Mouse (Mus musculus) cerebellum, adult 2 months (tissue): ENCODE data around the gene Myo1c. TPM values are rescaled to one million over a fixed set of nuclear protein-coding genes. Genes with fewer than 3 reads are reported as not detected.
A peak's percentile ranks its signal among the peaks of the same experiment; 100 is the strongest.

Experiments used
- DNase-seq, 2 experiments: peaks; one replicate each; pipeline ENCODE4 v3.0.0; 2021
- H3K27ac ChIP-seq: fragments of 200-500 bp; 2 replicates; pipeline ENCODE4 v1.5.1; 2012; ENCODE audit warnings: low read length, control low read depth, inconsistent platforms; ENCODE audit not compliant: insufficient read depth
- H3K27me3 ChIP-seq: fragments of 200-500 bp; 2 replicates; pipeline ENCODE4 v1.6.1; 2012; ENCODE audit warnings: inconsistent platforms, mild to moderate bottlenecking, low read length, moderate library complexity; ENCODE audit not compliant: control insufficient read depth, insufficient read depth
- H3K4me1 ChIP-seq: fragments of 200-500 bp; 2 replicates; pipeline ENCODE4 v1.6.1; 2011; ENCODE audit warnings: low read length; ENCODE audit not compliant: control insufficient read depth, insufficient read depth
- H3K4me3 ChIP-seq: fragments of 200-500 bp; replicated peaks from 2 replicates; pipeline ENCODE3; 2011; ENCODE audit warnings: mild to moderate bottlenecking, low read depth, low read length, control low read depth; ENCODE audit not compliant: insufficient read depth
- CTCF ChIP-seq: fragments of 200-500 bp; IDR thresholded peaks from 2 replicates; pipeline ENCODE4 v1.5.1; 2011; ENCODE audit warnings: low read depth, mild to moderate bottlenecking, control low read depth, low read length, moderate library complexity, borderline replicate concordance; ENCODE audit not compliant: insufficient read depth
- POLR2A ChIP-seq: fragments of 200-500 bp; IDR thresholded peaks from 2 replicates; pipeline ENCODE4 v1.6.1; 2011; ENCODE audit warnings: low read length, control low read depth, borderline replicate concordance; ENCODE audit not compliant: insufficient read depth
- WGBS: fragments of 180-500 bp; shearing (Covaris S2); methylation state at CpG from one replicate; pipeline ENCODE4 v1.1.7; 2018; 5-methylcytosine and 5-hydroxymethylcytosine counted together
- polyA plus RNA-seq: library from polyadenylated mRNA; depleted of rRNA; stranded (reverse); fragments of >200 nt; gene quantifications from 2 replicates; pipeline ENCODE4 v1.2.3, GENCODE M21; 2012

The Myo1c gene
- polyA plus RNA-seq, 1 experiment: 26.9 TPM

DNA sequence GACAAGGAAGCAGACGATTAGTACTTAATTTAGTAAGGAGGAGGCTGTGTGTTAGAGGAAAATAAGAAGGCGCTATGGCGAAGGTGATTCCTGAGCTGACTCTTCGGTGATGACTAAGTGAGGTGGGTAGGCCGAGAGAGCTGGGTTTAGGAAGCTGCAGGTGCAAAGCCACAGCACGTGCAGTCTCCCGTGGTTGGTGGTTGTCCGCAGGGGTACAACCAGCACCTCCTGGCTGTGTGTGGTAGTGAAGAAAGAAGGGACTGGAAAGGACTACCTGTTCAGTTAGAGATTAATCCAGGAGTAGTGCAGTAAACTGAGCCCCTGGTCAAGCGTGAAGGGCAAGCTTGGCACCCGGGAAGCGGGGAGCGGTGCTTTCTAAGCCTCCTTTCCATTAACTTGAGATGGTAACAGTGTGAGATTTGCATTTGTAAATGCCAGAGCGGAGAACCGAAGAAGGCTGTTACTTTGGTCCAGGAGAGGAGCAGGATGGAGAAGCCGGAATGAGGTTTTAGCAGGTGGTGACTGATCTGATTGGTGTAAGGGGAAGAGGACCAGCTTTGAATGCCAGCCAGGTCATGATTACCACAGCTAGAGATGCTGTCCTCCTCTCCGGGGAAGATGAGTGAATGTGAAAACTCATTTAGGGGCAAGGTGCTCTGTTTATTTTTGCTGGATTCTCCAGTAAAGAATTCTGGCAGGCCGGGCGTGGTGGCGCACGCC lies 2.1 kb downstream of the Myo1c start:
- Histone ChIP-seq H3K4me1 (peaks cover 32% of the 10 kb centered on the region), H3K27me3 (no peaks in the 10 kb centered on the region), H3K4me3 (peak overlapping the region; percentile 99), H3K27ac (peak overlapping the region; percentile 98)
- peak in 1 of 2 experiments; percentile 51 for DNase-seq
- TF ChIP-seq POLR2A (no peak), CTCF (no peak)
- 24% methylated on average over 20 of the region's 20 CpGs for WGBS

DNA sequence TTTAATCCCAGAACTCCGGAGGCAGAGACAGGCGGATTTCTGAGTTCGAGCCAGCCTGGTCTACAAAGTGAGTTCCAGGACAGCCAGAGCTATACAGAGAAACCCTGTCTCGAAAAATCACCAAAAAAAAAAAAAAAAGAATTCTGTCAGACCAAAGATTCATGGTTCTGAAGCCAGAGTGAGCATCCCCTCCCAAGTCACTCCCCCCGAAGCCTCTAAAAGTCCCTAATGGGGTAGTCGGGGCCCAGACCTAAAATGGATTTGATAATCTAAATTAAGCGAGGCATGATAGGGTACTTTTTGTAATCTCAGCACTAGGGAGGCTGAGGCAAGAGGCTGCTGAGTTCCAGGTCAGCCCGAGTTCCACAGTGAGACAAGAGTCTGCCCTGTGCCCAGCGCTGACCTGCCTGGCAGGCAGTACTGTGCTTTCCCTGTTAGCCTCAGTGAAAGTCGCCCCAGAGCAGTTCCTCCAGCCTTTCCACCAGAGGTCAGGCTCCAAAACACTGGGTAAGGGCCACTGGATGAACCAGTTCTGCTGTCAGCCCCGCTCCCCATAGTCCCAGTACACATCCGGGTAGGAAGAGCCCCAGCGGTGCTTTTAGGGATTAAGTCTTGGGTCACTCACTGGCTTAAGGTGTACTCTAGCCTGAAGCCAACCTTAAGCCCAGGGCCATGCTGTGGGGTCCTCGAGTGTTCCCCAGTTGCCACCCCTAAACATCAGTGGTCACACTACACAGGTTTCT lies 2.8 kb downstream of the Myo1c start:
- H3K4me1 ChIP-seq: peaks cover 26% of the 10 kb centered on the region
- H3K27ac ChIP-seq: peak overlapping the region; percentile 8; the same call in 1 of the 2 replicates
- TF ChIP-seq POLR2A: no peak
- no peak for DNase-seq
- no peaks in the 10 kb centered on the region for H3K27me3 ChIP-seq
- 62% methylated on average over 14 of the region's 14 CpGs for WGBS
- peak overlapping the region; percentile 61 for H3K4me3 ChIP-seq

DNA sequence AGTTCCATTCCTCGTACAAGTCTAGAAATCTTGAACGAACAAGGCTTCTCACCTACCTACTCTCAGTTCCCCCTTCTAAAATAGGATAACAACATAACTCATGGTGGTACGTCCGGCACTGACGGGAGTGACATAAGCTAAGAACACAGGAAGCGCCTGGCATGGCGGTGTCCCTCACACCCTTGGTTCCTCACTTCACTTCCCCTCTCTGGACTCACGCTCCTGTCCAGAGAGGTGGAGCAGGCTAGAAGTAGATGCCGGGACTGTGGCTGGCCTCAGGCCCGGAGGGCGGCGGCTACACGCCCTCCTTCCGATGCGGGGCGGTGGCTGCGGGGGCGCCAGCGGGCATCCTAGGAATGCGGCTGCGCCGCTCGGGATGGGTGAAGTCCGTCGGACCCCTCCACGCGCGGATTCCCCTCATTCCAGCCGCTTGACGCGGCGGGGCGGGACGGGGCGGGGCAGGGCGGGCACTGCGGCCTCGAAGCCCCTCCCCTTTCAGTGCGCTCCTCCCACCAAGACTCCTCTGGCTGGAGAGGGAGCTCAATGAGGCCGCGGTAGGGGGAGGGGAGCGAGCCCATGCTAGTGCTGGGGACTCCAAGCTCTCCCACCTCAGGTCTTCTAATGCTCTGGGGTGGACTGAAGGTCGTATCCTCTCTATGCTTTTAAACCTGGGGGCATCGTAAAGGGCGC lies 3.6 kb downstream of the Myo1c start:
- Histone ChIP-seq H3K4me3 (peak overlapping the region; percentile 61), H3K27me3 (no peaks in the 10 kb centered on the region), H3K4me1 (peaks cover 24% of the 10 kb centered on the region), H3K27ac (peak overlapping the region; percentile 8; the same call in 1 of the 2 replicates)
- TF ChIP-seq POLR2A (no peak), CTCF (no peak)
- 2% methylated on average over 45 of the region's 45 CpGs for WGBS
- peak; percentile 75 to 78 for DNase-seq

DNA sequence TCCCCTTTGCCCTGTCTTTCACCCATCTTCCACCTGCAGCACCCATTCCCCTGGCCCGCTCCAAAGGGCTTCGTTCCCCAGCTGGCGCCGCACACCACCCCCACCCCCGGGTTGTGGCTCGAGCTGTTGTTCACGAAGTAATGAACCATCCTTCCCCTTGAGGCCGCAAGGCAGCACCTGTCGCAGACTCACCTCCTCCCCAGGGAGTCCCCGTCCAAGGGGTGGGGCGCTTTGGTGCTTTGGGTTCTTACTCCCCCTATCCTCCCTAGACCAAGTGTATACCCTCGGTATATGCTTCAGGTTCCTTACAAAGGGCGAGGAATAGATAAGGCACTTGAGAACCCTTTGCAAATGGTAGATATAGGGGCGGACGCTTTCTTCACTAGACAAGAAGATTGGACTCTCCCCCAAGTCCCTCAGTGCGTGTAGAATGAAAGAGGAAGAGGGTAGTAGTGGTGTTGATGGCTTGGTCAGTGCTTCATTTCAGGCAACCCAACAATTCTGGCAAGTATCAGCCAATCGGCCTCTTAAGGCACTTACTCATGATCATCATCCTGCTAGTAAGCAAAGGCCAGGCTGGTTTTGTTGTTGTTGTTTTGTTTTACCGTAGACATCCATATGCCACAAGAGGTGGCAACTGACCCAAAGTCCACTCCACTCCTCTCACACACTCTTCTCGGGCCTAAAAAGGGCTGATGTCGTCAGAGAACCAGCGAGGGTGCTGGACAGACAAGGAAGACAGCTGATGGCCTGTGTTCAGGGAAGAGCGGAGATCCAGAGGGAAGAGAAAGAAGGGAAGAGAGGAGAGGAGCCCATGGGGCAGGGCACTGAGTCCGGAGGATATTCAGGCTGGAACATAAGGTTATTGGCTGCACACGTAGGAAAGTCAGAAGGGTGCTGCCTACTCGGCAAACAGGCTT lies 4.4 kb downstream of the Myo1c start:
- peaks cover 27% of the 10 kb centered on the region for H3K4me1 ChIP-seq
- H3K27me3 ChIP-seq: no peaks in the 10 kb centered on the region
- 53% methylated on average over 25 of the region's 25 CpGs for WGBS
- TF ChIP-seq POLR2A (no peak), CTCF (no peak)
- peak overlapping the region; percentile 61 for H3K4me3 ChIP-seq
- DNase-seq: peak in 1 of 2 experiments; percentile 40
- no peak overlapping the region for H3K27ac ChIP-seq

DNA sequence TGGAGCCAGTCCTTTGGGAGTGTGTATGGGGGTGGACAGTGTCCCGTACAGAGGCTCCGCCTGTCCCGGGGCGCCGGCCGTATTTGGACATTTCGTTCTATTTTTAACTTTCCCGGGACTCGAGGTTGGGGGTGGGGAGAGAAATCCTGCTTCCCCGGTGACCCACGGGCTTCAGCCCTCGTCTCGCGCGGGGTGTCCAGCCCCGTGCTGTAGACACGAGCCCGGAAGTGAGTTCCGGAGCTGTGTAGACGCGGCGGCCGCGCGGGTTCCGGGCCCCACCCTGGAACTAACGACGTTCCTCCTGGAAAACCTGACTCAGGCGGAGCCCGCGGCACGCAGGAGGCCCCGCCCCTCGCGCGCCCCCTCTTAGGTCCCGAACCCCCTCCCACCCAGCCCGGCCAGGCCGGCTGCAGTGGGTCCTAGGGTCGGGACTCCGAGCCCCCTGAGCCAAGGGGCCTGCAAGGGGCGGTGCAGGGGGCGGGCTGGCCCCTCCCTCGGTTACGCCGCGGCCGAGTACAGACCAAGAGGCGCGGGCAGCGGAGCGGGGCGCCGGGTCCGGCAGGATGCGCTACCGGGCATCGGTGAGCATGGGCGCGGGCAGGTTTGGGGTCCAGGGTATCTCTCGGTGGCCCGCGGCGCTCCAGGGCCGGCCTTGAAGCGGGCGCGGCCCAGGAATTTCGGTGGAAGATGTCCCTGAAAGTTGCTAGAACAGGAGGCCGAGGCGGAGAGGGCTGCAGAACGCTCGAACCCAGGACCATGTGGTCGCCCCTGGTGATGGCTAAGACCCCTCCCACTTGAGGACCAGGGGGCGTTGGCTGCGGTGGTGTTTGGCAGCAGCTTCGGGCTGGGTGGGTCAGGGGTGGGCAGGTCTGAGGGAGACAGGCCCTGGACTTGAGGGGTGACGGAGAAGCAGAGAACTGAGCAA lies 5.6 kb downstream of the Myo1c start:
- Histone ChIP-seq H3K27me3 (no peaks in the 10 kb centered on the region), H3K4me3 (peak overlapping the region; percentile 90), H3K27ac (peak overlapping the region; percentile 31; the same call in 1 of the 2 replicates), H3K4me1 (peaks cover 25% of the 10 kb centered on the region)
- DNase-seq: peak; percentile 67 to 74
- TF ChIP-seq CTCF: no peak
- no peak for TF ChIP-seq POLR2A
- WGBS: 1% methylated on average over 77 of the region's 78 CpGs
